In genomic region chr4:40885166-40885525, GRCm38 (mm10) we compare ENCODE assay signal across 26 mouse cellular contexts. TPM values are rescaled to one million over a fixed set of nuclear protein-coding genes. Genes with fewer than 3 reads are reported as not detected.
DNase-seq lines count a peak whose midpoint lies in the region; ATAC-seq and TF ChIP-seq lines count a peak whose summit lies in the region.
"Had no signal": no experiment of that assay in that cellular context is flagged by ENCODE, and none has a peak within 500 bp of the region (broad histone marks: within the 10 kb centered on the region; RNA-seq: fewer than 3 reads in every experiment).

No protein-coding gene starts in this region.

- no peak for ATAC-seq in forebrain, embryonic 15.5 days (replicated peaks)
- ATAC-seq: forebrain, embryonic 13.5 days; inflammation-experienced regulatory T-cells, adult 6 months had no signal

- H3K36me3 ChIP-seq in forebrain, embryonic 15.5 days = no peaks in the 10 kb centered on the region
- H3K36me3 ChIP-seq: embryonic facial prominence, embryonic 10.5 days; hindbrain, embryonic 12.5 days; limb, embryonic 12.5 days; liver, embryonic 13.5 days; midbrain, embryonic 10.5 days had no signal

- H3K9me3 ChIP-seq in forebrain, embryonic 15.5 days = no peaks in the 10 kb centered on the region
- H3K9me3 ChIP-seq: embryonic facial prominence, embryonic 10.5 days; forebrain, embryonic 13.5 days; hindbrain, embryonic 12.5 days; limb, embryonic 12.5 days; liver, embryonic 13.5 days; midbrain, embryonic 10.5 days had no signal

- WGBS in forebrain, embryonic 15.5 days = 81% methylated on average over 2 of the region's 2 CpGs
- WGBS in cerebellum, adult 2 months = 64% methylated on average over 2 of the region's 2 CpGs

- no peak for TF ChIP-seq POLR2A in cerebellum, adult 2 months (IDR thresholded peaks at IDR 0.05; ENCODE audit: borderline replicate concordance, insufficient read depth, low read length)

- H3K9ac ChIP-seq in forebrain, embryonic 15.5 days (replicated peaks) = no peak overlapping the region
- H3K9ac ChIP-seq: forebrain, embryonic 13.5 days; hindbrain, embryonic 12.5 days; limb, embryonic 12.5 days; liver, embryonic 13.5 days had no signal

- H3K4me2 ChIP-seq in forebrain, embryonic 15.5 days (replicated peaks) = no peak overlapping the region
- H3K4me2 ChIP-seq: forebrain, embryonic 13.5 days; hindbrain, embryonic 12.5 days; limb, embryonic 12.5 days; liver, embryonic 13.5 days had no signal

- no peak overlapping the region for H3K4me3 ChIP-seq in forebrain, embryonic 15.5 days
- H3K4me3 ChIP-seq in cerebellum, adult 2 months (replicated peaks; ENCODE audit: insufficient read depth, low read depth, low read length) = no peak overlapping the region
- H3K4me3 ChIP-seq: embryonic facial prominence, embryonic 10.5 days; forebrain, embryonic 13.5 days; hindbrain, embryonic 12.5 days; limb, embryonic 12.5 days; liver, embryonic 13.5 days; midbrain, embryonic 10.5 days had no signal

- H3K4me1 ChIP-seq in forebrain, embryonic 15.5 days = no peaks in the 10 kb centered on the region
- no peaks in the 10 kb centered on the region for H3K4me1 ChIP-seq in cerebellum, adult 2 months (ENCODE audit: control insufficient read depth, insufficient read depth, low read length)
- H3K4me1 ChIP-seq: forebrain, embryonic 13.5 days; hindbrain, embryonic 12.5 days; liver, embryonic 13.5 days; midbrain, embryonic 10.5 days had no signal

- TF ChIP-seq CTCF in cerebellum, adult 2 months (IDR thresholded peaks at IDR 0.05; ENCODE audit: borderline replicate concordance, insufficient read depth, low read depth, low read length) = no peak

- DNase-seq in heart, adult 11 months = peak; percentile 94
- DNase-seq in heart, postnatal 4 days = no peak
- peak; percentile 25 to 46 for DNase-seq in left cerebral cortex, postnatal 36 days (ENCODE audit: low spot score in 2 of 2)
- DNase-seq in left cerebral cortex, postnatal 4 days = no peak
- DNase-seq in urinary bladder, postnatal 14 days (ENCODE audit: low spot score) = peak; percentile 37
- no peak for DNase-seq in urinary bladder, adult 18-20 months (ENCODE audit: low spot score in 2 of 2)
- no peak for DNase-seq in cerebellum, adult 2 months
- DNase-seq: adrenal gland, adult 2 months; cerebellum, adult 9-10 months; kidney, adult 2 months; kidney, postnatal 14 days; liver, embryonic 13.5 days; spleen, adult 18-20 months had no signal

- H3K27ac ChIP-seq in forebrain, embryonic 15.5 days (replicated peaks) = no peak overlapping the region
- H3K27ac ChIP-seq in cerebellum, adult 2 months (ENCODE audit: insufficient read depth, low read length) = no peak overlapping the region
- H3K27ac ChIP-seq: embryonic facial prominence, embryonic 10.5 days; forebrain, embryonic 13.5 days; hindbrain, embryonic 12.5 days; limb, embryonic 12.5 days; liver, embryonic 13.5 days; macrophage; midbrain, embryonic 10.5 days had no signal

- intact Hi-C loops in left cerebral cortex, postnatal 36 days (cut with DNase I) = no loop called here
- intact Hi-C loops in left cerebral cortex, postnatal 4 days (cut with DNase I) = no loop called here

- H3K27me3 ChIP-seq in forebrain, embryonic 15.5 days = no peaks in the 10 kb centered on the region
- H3K27me3 ChIP-seq in cerebellum, adult 2 months (ENCODE audit: control insufficient read depth, insufficient read depth, low read length) = no peaks in the 10 kb centered on the region
- H3K27me3 ChIP-seq: forebrain, embryonic 13.5 days; hindbrain, embryonic 12.5 days; limb, embryonic 12.5 days; liver, embryonic 13.5 days had no signal

RNA-seq across cellular contexts. Expression of gene B4galt1, which starts 31.3 kb away (rescaled TPM):
- total RNA-seq in heart, postnatal 4 days (2021) = 10 to 100 TPM; 92.2 to 93.6 TPM
- total RNA-seq in left cerebral cortex, postnatal 36 days (2021) = 1 to 10 TPM; 4.1 to 5.1 TPM
- 1 to 10 TPM; 6.7 TPM for total RNA-seq in left cerebral cortex, postnatal 4 days (2021)
- 7.0 and 7.3 TPM in 2 replicates for polyA plus RNA-seq in forebrain, embryonic 15.5 days (2015; fragmentation: Nextera tagmentation; extraction: Ambion mirVana)
- 3.2 and 3.5 TPM in 2 replicates for polyA plus RNA-seq in cerebellum, adult 2 months (2012; rRNA removed)

RNA-seq across cellular contexts. Expression of gene Spink4, which starts 34.7 kb away (rescaled TPM):
- 1 to 10 TPM; 2.7 to 2.8 TPM for total RNA-seq in heart, postnatal 4 days (2021)
- not detected for total RNA-seq in left cerebral cortex, postnatal 36 days (2021)
- not detected for total RNA-seq in left cerebral cortex, postnatal 4 days (2021)
- polyA plus RNA-seq in forebrain, embryonic 15.5 days (2015; fragmentation: Nextera tagmentation; extraction: Ambion mirVana) = not detected in 2 replicates
- polyA plus RNA-seq in cerebellum, adult 2 months (2012; rRNA removed) = 0.57 TPM in 1 of 2 replicates, not detected in the other
- total RNA-seq: common myeloid progenitor, adult 5-6 weeks; midbrain, postnatal 0 days; neutrophil, adult 5-6 weeks had no signal
- polyA plus RNA-seq: C2C12; embryonic facial prominence, embryonic 10.5 days; forebrain, embryonic 13.5 days; hindbrain, embryonic 12.5 days; inflammation-experienced regulatory T-cells, adult 6 months; limb, embryonic 12.5 days; macrophage; midbrain, embryonic 10.5 days; midbrain, postnatal 0 days; stomach, embryonic 14.5 days had no signal

Comparison
In these comparisons a context has a peak if more than half of its experiments do, and no peak if none do; other contexts are left out.
1. DNase-seq: peak in heart, adult 11 months (single experiment), left cerebral cortex, postnatal 36 days (2 of 2) and urinary bladder, postnatal 14 days (single experiment); none in heart, postnatal 4 days (single experiment), left cerebral cortex, postnatal 4 days (single experiment), urinary bladder, adult 18-20 months (0 of 2) and cerebellum, adult 2 months (0 of 2).
2. RNA of gene B4galt1, which starts 31.3 kb away (total RNA-seq): 92.2 to 93.6 TPM in heart, postnatal 4 days; 6.7 TPM in left cerebral cortex, postnatal 4 days and 4.1 to 5.1 TPM in left cerebral cortex, postnatal 36 days; every median in the first group is over 10 times any median in the second.